Mouse (Mus musculus): Measurements from ENCODE around the gene Bhlhe41. TPM values are rescaled to one million over a fixed set of nuclear protein-coding genes. Genes with fewer than 3 reads are reported as not detected.

The Bhlhe41 gene
- total RNA-seq (2021): 10 to 100 TPM; 30.3 to 38.1 TPM
- long read RNA-seq, experiment 1, full-length matches to known transcripts: 3 of 13 reads
- long read RNA-seq, experiment 1, partial matches to known transcripts: 1 of 13 reads
- long read RNA-seq, experiment 1, other reads (novel, unspliced or antisense): 9 of 13 reads
- long read RNA-seq, experiment 2, full-length matches to known transcripts: 4 of 9 reads
- long read RNA-seq, experiment 2, partial matches to known transcripts: 0 of 9 reads
- long read RNA-seq, experiment 2, other reads (novel, unspliced or antisense): 5 of 9 reads

- DNase-seq (ENCODE audit: low spot score): peak; percentile 76
Measured at GRCm38 (mm10) chr6:145865289-145865885, at the start of gene Bhlhe41. Bhlhe41 (minus strand) TSS chr6:145865558.

DNA sequence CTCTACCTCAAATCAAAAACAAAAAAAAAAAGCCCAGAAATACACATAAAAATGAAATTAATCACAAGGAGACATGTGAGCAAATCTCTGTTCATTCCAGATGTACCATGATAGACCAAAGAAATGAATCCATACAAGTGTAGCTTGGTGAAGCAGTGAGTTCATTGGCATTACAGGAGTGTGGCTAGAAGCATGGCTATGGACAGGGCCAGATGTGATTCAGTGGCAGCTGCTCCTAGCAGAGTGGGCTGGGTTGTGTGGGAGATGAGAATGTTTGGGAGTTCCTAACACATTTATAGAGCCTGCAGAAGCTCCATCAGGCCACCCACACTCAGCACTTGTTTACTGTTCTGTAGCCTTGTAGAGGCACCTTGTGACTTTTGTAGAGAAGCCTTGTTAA lies 46.9 kb upstream of the Bhlhe41 start:
- DNase-seq (ENCODE audit: low spot score): no peak

- no peak for DNase-seq (ENCODE audit: low spot score)
Measured at GRCm38 (mm10) chr6:145910469-145911426, 45.4 kb upstream of the Bhlhe41 start.

GRCm38 (mm10) chr6:145909943-145910342 lies 44.6 kb upstream of the Bhlhe41 start:
- DNase-seq (ENCODE audit: low spot score): no peak

DNA sequence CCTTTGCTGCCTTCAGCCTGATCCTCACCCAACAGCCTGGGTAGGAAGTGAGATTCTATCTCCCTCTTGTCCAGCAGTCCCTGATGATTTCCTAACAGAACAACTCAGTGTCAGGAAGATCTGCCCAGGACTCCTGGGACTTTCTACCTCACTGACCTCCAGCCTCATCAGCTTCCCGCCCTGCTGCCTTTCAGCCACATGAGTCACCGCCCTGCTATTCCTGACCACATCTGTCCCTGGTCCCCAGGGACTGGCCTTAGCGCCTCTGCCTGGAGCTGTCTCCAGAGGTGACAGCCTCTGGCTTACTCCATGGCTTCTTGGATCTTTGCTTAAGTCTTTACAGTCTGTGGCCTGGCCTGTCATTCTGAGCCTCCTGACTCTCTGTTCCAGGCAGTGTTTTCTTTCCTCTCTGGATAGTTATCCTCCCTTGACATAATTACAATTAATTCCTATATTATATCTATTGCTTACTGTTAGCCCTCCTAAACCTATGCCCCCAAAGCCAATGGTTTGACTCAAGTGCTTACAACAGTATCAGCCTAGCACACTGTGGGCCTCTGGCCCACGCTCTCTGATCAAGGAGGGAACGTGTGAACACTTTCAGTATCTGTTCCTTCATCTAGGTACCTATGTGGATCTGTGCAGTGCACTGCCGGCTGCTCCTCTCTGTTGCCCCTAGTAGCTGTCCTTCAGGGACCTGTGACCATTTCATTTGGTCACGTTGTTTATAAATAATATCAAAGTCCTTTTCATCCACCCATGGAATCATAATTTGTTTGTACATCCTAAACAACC lies 40.9 kb upstream of the Bhlhe41 start:
- DNase-seq (ENCODE audit: low spot score): no peak

DNA sequence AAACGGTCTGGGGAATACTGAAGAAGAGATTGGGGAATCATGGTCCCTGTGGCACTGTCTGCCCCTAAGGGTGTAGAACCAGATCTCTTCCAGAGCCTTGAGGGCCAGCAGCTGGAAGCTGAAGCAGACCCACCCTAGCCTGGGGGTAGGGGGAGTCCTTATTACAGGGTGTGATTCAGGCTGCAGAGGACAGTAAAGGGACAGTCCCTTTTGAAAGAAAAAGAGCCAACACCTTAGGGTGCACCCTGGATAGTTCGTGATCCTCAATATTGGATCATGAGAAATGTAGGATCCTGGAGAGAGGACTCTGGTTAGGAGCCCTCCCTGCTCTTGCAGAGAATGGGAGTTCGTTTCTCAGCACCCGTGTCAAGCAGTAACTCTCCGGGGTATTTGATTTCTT lies 39.3 kb upstream of the Bhlhe41 start:
- no peak for DNase-seq (ENCODE audit: low spot score)

GRCm38 (mm10) chr6:145904169-145904568 lies 38.8 kb upstream of the Bhlhe41 start:
- no peak for DNase-seq (ENCODE audit: low spot score)

GRCm38 (mm10) chr6:145894669-145895342 lies 29.4 kb upstream of the Bhlhe41 start:
- DNase-seq (ENCODE audit: low spot score): no peak

GRCm38 (mm10) chr6:145893366-145894021 lies 28.1 kb upstream of the Bhlhe41 start:
- no peak for DNase-seq (ENCODE audit: low spot score)

DNA sequence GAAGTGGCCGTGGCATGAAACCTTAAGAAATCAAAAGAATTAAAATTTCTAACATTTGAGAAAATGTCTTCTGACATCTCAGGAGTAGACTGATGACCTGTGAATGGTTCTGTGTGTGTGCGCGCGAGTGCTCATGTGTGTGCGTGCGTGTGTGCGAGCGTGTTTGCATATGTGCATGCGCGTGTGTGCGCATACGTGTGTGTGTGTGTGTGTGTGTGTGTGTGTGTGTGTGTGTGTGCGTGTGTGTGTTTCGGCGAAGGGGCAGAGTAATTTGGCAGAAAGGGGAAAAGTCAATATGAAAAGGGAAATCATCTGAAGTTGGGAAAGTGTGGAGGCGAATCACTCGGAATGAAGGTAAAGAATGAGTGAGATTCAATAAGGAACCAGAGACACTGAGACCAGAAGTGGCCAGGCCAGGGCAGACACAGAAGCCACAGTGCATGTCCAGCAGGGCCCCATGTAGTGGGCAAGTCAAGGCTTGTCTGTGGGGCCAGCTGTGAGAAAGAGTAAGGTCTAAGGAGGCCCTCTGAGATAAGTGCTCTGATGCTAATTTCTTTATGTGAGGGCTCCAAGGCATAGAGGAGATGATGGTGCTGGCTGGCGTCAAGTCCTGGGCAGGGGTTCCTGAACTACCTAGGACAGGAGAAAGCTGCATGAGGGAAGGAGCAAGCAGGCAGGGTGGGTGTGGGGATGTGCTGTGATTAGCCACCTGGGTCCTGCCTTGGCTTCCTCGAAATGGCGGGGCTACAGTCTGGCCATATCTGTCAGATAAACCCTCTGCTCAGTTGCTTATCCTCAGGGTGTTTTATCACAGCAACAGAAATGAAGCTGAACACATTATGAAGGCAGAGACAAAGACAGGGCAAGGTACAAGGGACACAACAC lies 27.3 kb upstream of the Bhlhe41 start:
- DNase-seq (ENCODE audit: low spot score): no peak

GRCm38 (mm10) chr6:145891951-145892350 lies 26.6 kb upstream of the Bhlhe41 start:
- DNase-seq (ENCODE audit: low spot score): no peak

- no peak for DNase-seq (ENCODE audit: low spot score)
Measured at GRCm38 (mm10) chr6:145887719-145888118, 22.4 kb upstream of the Bhlhe41 start.

GRCm38 (mm10) chr6:145886277-145886676 lies 20.9 kb upstream of the Bhlhe41 start:
- DNase-seq (ENCODE audit: low spot score): peak; percentile 25

- DNase-seq (ENCODE audit: low spot score): no peak
Measured at GRCm38 (mm10) chr6:145885069-145885468, 19.7 kb upstream of the Bhlhe41 start.

GRCm38 (mm10) chr6:145883668-145884067 lies 18.3 kb upstream of the Bhlhe41 start:
- no peak for DNase-seq (ENCODE audit: low spot score)

DNA sequence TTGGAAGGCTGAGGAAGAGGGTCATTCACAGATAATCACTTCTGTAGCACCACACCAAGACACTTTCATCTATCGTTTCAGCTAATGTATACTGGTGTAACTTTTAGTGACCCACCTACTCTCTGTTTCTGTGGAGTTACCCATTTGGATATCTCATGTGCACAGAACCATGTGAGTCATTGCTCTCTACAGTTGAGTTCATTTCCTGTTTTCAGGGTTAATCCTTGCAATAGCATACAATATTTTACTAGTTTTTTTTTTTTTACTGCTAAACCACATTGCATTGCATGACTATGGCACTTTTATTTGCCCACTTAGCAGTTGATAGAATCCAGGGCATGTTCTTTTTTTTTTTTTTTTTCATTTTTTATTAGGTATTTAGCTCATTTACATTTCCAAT lies 17.7 kb upstream of the Bhlhe41 start:
- no peak for DNase-seq (ENCODE audit: low spot score)

GRCm38 (mm10) chr6:145880609-145881008 lies 15.3 kb upstream of the Bhlhe41 start:
- no peak for DNase-seq (ENCODE audit: low spot score)

DNA sequence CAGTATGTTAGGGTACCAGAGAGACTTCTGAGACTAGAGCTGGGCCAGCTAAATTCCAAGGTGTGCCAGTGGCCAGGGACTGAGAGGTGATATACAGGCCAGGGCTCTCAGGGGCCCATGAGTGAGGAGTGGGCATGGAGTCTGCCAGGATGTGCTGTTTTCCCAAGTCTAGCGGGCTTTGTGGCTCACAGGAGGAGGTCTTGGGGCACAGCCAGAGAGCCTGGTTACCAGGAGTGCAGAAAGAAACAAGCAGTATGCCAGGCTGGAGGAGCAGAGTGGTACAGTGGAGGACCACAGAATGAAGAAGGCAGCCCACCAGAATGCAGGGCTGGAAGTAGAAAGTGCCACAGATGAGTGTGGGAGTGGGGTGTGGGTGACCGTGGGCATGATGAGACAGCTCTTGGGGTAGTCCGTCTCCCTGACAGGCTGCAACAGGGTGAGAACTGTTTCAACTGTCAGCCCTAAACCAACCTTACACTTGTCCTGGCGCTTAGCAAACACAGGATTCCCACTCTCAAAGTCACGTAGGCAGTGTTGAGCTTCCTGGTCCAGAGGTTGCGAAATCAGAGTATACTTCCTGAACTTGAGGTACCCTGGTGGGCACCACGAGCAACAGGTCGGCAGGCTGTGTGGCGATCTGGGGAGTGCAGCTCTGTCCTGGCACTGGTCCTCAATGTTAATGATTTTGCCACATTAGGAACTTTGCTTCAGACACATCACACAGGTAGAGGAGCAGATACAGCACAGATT lies 11.8 kb upstream of the Bhlhe41 start:
- no peak for DNase-seq (ENCODE audit: low spot score)
